Mouse (Mus musculus): ENCODE data around the gene Psma5. TPM values are rescaled to one million over a fixed set of nuclear protein-coding genes. Genes with fewer than 3 reads are reported as not detected.

Psma5 gene
- polyA plus RNA-seq, 1 experiment from 2014 or later, result 254 TPM

GRCm38 (mm10) chr3:108306387-108306786, 49.7 kb downstream of the Psma5 start:
- H3K4me2 ChIP-seq (ENCODE audit: low read length), result no peak overlapping the region
- DNase-seq (ENCODE audit: low spot score), result no peak
- peaks cover 4% of the 10 kb centered on the region; the same call in 1 of the 2 replicates for H3K4me1 ChIP-seq (replicated peaks; ENCODE audit: insufficient read depth, low read length)
- no peak for TF ChIP-seq CTCF (IDR thresholded peaks at IDR 0.05; ENCODE audit: low read depth)
- H3K36me3 ChIP-seq (ENCODE audit: insufficient read depth, low read length), result no peaks in the 10 kb centered on the region
- no peaks in the 10 kb centered on the region for H3K9me3 ChIP-seq (replicated peaks; ENCODE audit: low read length)
- no peak overlapping the region for H3K9ac ChIP-seq (ENCODE audit: low read depth, low read length)
- H3K27ac ChIP-seq, result no peak overlapping the region
- ATAC-seq (replicated peaks; ENCODE audit: low FRiP score, low read depth), result no peak
- H3K27me3 ChIP-seq (ENCODE audit: insufficient read depth, low read length), result no peaks in the 10 kb centered on the region
- 70% methylated on average over 3 of the region's 3 CpGs for WGBS
- no peak overlapping the region for H3K4me3 ChIP-seq (replicated peaks; ENCODE audit: low read depth, low read length)

- no peak overlapping the region for H3K9ac ChIP-seq (ENCODE audit: low read depth, low read length)
- ATAC-seq (replicated peaks; ENCODE audit: low FRiP score, low read depth) (no peak), DNase-seq (ENCODE audit: low spot score) (no peak)
- H3K4me2 ChIP-seq (ENCODE audit: low read length), result no peak overlapping the region
- no peak for TF ChIP-seq CTCF (IDR thresholded peaks at IDR 0.05; ENCODE audit: low read depth)
- H3K36me3 ChIP-seq (ENCODE audit: insufficient read depth, low read length), result no peaks in the 10 kb centered on the region
- H3K4me3 ChIP-seq (replicated peaks; ENCODE audit: low read depth, low read length), result no peak overlapping the region
- peaks cover 4% of the 10 kb centered on the region; the same call in 1 of the 2 replicates for H3K4me1 ChIP-seq (replicated peaks; ENCODE audit: insufficient read depth, low read length)
- no peaks in the 10 kb centered on the region for H3K27me3 ChIP-seq (ENCODE audit: insufficient read depth, low read length)
- H3K27ac ChIP-seq, result no peak overlapping the region
- 82% methylated on average over 6 of the region's 6 CpGs for WGBS
- no peaks in the 10 kb centered on the region for H3K9me3 ChIP-seq (replicated peaks; ENCODE audit: low read length)
Observed at GRCm38 (mm10) chr3:108307485-108307884, 50.8 kb downstream of the Psma5 start.

- Histone ChIP-seq H3K27me3 (ENCODE audit: insufficient read depth, low read length) (no peaks in the 10 kb centered on the region), H3K9me3 (replicated peaks; ENCODE audit: low read length) (no peaks in the 10 kb centered on the region), H3K36me3 (ENCODE audit: insufficient read depth, low read length) (no peaks in the 10 kb centered on the region), H3K4me3 (replicated peaks; ENCODE audit: low read depth, low read length) (no peak overlapping the region), H3K27ac (no peak overlapping the region), H3K4me2 (ENCODE audit: low read length) (no peak overlapping the region), H3K4me1 (replicated peaks; ENCODE audit: insufficient read depth, low read length) (peaks cover 4% of the 10 kb centered on the region; the same call in 1 of the 2 replicates), H3K9ac (ENCODE audit: low read depth, low read length) (no peak overlapping the region)
- DNase-seq (ENCODE audit: low spot score) (no peak), ATAC-seq (replicated peaks; ENCODE audit: low FRiP score, low read depth) (no peak)
- no peak for TF ChIP-seq CTCF (IDR thresholded peaks at IDR 0.05; ENCODE audit: low read depth)
Observed at GRCm38 (mm10) chr3:108310921-108311341, 54.2 kb downstream of the Psma5 start.

- DNase-seq (ENCODE audit: low spot score) (no peak), ATAC-seq (replicated peaks; ENCODE audit: low FRiP score, low read depth) (no peak)
- Histone ChIP-seq H3K4me3 (replicated peaks; ENCODE audit: low read depth, low read length) (no peak overlapping the region), H3K4me1 (replicated peaks; ENCODE audit: insufficient read depth, low read length) (no peaks in the 10 kb centered on the region), H3K4me2 (ENCODE audit: low read length) (no peak overlapping the region), H3K9me3 (replicated peaks; ENCODE audit: low read length) (no peaks in the 10 kb centered on the region), H3K36me3 (ENCODE audit: insufficient read depth, low read length) (no peaks in the 10 kb centered on the region), H3K27me3 (ENCODE audit: insufficient read depth, low read length) (no peaks in the 10 kb centered on the region), H3K9ac (ENCODE audit: low read depth, low read length) (no peak overlapping the region), H3K27ac (no peak overlapping the region)
- no peak for TF ChIP-seq CTCF (IDR thresholded peaks at IDR 0.05; ENCODE audit: low read depth)
- 61% methylated on average over 4 of the region's 4 CpGs for WGBS
Observed at GRCm38 (mm10) chr3:108311688-108312087, 55.0 kb downstream of the Psma5 start.

- no peak for TF ChIP-seq CTCF (IDR thresholded peaks at IDR 0.05; ENCODE audit: low read depth)
- no peak overlapping the region for H3K9ac ChIP-seq (ENCODE audit: low read depth, low read length)
- DNase-seq (ENCODE audit: low spot score) (no peak), ATAC-seq (replicated peaks; ENCODE audit: low FRiP score, low read depth) (no peak)
- no peak overlapping the region for H3K4me2 ChIP-seq (ENCODE audit: low read length)
- no peaks in the 10 kb centered on the region for H3K27me3 ChIP-seq (ENCODE audit: insufficient read depth, low read length)
- H3K36me3 ChIP-seq (ENCODE audit: insufficient read depth, low read length), result no peaks in the 10 kb centered on the region
- no peak overlapping the region for H3K4me3 ChIP-seq (replicated peaks; ENCODE audit: low read depth, low read length)
- H3K27ac ChIP-seq, result no peak overlapping the region
- H3K9me3 ChIP-seq (replicated peaks; ENCODE audit: low read length), result no peaks in the 10 kb centered on the region
- no peaks in the 10 kb centered on the region for H3K4me1 ChIP-seq (replicated peaks; ENCODE audit: insufficient read depth, low read length)
Observed at GRCm38 (mm10) chr3:108312414-108312813, 55.7 kb downstream of the Psma5 start.

GRCm38 (mm10) chr3:108313138-108313537, 56.4 kb downstream of the Psma5 start:
- Histone ChIP-seq H3K36me3 (ENCODE audit: insufficient read depth, low read length) (no peaks in the 10 kb centered on the region), H3K4me3 (replicated peaks; ENCODE audit: low read depth, low read length) (no peak overlapping the region), H3K4me2 (ENCODE audit: low read length) (no peak overlapping the region), H3K27ac (no peak overlapping the region), H3K9ac (ENCODE audit: low read depth, low read length) (no peak overlapping the region), H3K9me3 (replicated peaks; ENCODE audit: low read length) (no peaks in the 10 kb centered on the region), H3K4me1 (replicated peaks; ENCODE audit: insufficient read depth, low read length) (no peaks in the 10 kb centered on the region), H3K27me3 (ENCODE audit: insufficient read depth, low read length) (no peaks in the 10 kb centered on the region)
- WGBS, result 91% methylated on average over 4 of the region's 4 CpGs
- no peak for ATAC-seq (replicated peaks; ENCODE audit: low FRiP score, low read depth)
- DNase-seq (ENCODE audit: low spot score), result no peak
- no peak for TF ChIP-seq CTCF (IDR thresholded peaks at IDR 0.05; ENCODE audit: low read depth)

- Histone ChIP-seq H3K27ac (no peak overlapping the region), H3K27me3 (ENCODE audit: insufficient read depth, low read length) (no peaks in the 10 kb centered on the region), H3K4me1 (replicated peaks; ENCODE audit: insufficient read depth, low read length) (no peaks in the 10 kb centered on the region), H3K36me3 (ENCODE audit: insufficient read depth, low read length) (no peaks in the 10 kb centered on the region), H3K4me2 (ENCODE audit: low read length) (no peak overlapping the region), H3K9me3 (replicated peaks; ENCODE audit: low read length) (no peaks in the 10 kb centered on the region), H3K4me3 (replicated peaks; ENCODE audit: low read depth, low read length) (no peak overlapping the region), H3K9ac (ENCODE audit: low read depth, low read length) (no peak overlapping the region)
- no peak for DNase-seq (ENCODE audit: low spot score)
- 52% methylated on average over 8 of the region's 8 CpGs for WGBS
- peak; percentile 25; the same call in 1 of the 2 replicates for TF ChIP-seq CTCF (IDR thresholded peaks at IDR 0.05; ENCODE audit: low read depth)
- ATAC-seq (replicated peaks; ENCODE audit: low FRiP score, low read depth), result no peak
Observed at GRCm38 (mm10) chr3:108314038-108314675, 57.4 kb downstream of the Psma5 start.

Data from kidney, postnatal 0 days (tissue).